Mouse (Mus musculus) neural tube, embryonic 14.5 days (tissue): Measurements from ENCODE around the gene Eng. TPM values are rescaled to one million over a fixed set of nuclear protein-coding genes. Genes with fewer than 3 reads are reported as not detected.
A peak's percentile ranks its signal among the peaks of the same experiment; 100 is the strongest.

Source experiments
- ATAC-seq: fragments of 200-750 bp; cut with Nextera tagmentation; 2 replicates; pipeline ENCODE4 v1.8.0; 2017; ENCODE audit warnings: low read depth, mild to moderate bottlenecking, moderate TSS enrichment, moderate library complexity
- H3K27ac ChIP-seq: fragments of 300-500 bp; sonication (generic); 2 replicates; pipeline ENCODE4 v1.5.1; 2014; ENCODE audit warnings: low read depth, mild to moderate bottlenecking, control low read depth, low read length, moderate library complexity, mixed read lengths
- H3K27me3 ChIP-seq: fragments of 300-500 bp; sonication (generic); 2 replicates; pipeline ENCODE4 v1.6.1; 2014; ENCODE audit warnings: low read length; ENCODE audit not compliant: control insufficient read depth, insufficient read depth
- H3K36me3 ChIP-seq: fragments of 300-500 bp; sonication (generic); 2 replicates; pipeline ENCODE4 v1.6.1; 2014; ENCODE audit warnings: low read length, mixed read lengths; ENCODE audit not compliant: control insufficient read depth, insufficient read depth
- H3K4me1 ChIP-seq: fragments of 300-500 bp; sonication (generic); 2 replicates; pipeline ENCODE4 v1.6.1; 2014; ENCODE audit warnings: low read length; ENCODE audit not compliant: control insufficient read depth, insufficient read depth
- H3K4me2 ChIP-seq: fragments of 300-500 bp; sonication (generic); 2 replicates; pipeline ENCODE4 v1.6.1; 2014; ENCODE audit warnings: mild to moderate bottlenecking, low read depth, low read length, control low read depth
- H3K4me3 ChIP-seq: fragments of 300-500 bp; sonication (generic); 2 replicates; pipeline ENCODE4 v1.5.1; 2014; ENCODE audit warnings: low read depth, low read length, control low read depth, mixed read lengths
- H3K9ac ChIP-seq: fragments of 300-500 bp; sonication (generic); replicated peaks from 2 replicates; pipeline ENCODE4 v1.6.1; 2014; ENCODE audit warnings: low read depth, mild to moderate bottlenecking, control low read depth, low read length, mixed read lengths
- H3K9me3 ChIP-seq: fragments of 300-500 bp; sonication (generic); 2 replicates; pipeline ENCODE4 v1.6.1; 2016; ENCODE audit warnings: low read length; ENCODE audit not compliant: control insufficient read depth
- WGBS: fragments of 180-500 bp; shearing (Covaris S2); extraction: QIAGEN DNeasy Blood & Tissue Kit; methylation state at CpG from one replicate; pipeline ENCODE4 v1.1.7; 2014; 5-methylcytosine and 5-hydroxymethylcytosine counted together
- polyA plus RNA-seq: library from polyadenylated mRNA; unstranded; fragments of >200 nt; fragmentation: Nextera tagmentation; extraction: Ambion mirVana; gene quantifications from 2 replicates; pipeline ENCODE4 v1.2.1, GENCODE M21; 2014

Eng gene
- polyA plus RNA-seq, 1 experiment from 2014 or later = 13.0 TPM

- no peaks in the 10 kb centered on the region for H3K27me3 ChIP-seq
- H3K4me3 ChIP-seq = no peak overlapping the region
- H3K9me3 ChIP-seq = no peaks in the 10 kb centered on the region
- peaks cover 14% of the 10 kb centered on the region; the same call in 1 of the 2 replicates for H3K36me3 ChIP-seq
- 18% methylated on average over 5 of the region's 5 CpGs for WGBS
- ATAC-seq = no peak
- peaks cover 6% of the 10 kb centered on the region for H3K4me1 ChIP-seq
- H3K4me2 ChIP-seq = no peak overlapping the region
- H3K27ac ChIP-seq = no peak overlapping the region
- no peak overlapping the region for H3K9ac ChIP-seq
These were observed 43.0 kb downstream of the Eng start for GRCm38 (mm10) chr2:32689420-32689819.

GRCm38 (mm10) chr2:32691041-32691440 lies 44.6 kb downstream of the Eng start:
- no peaks in the 10 kb centered on the region for H3K27me3 ChIP-seq
- ATAC-seq = no peak
- no peak overlapping the region for H3K9ac ChIP-seq
- H3K9me3 ChIP-seq = no peaks in the 10 kb centered on the region
- peaks cover 8% of the 10 kb centered on the region; the same call in 1 of the 2 replicates for H3K36me3 ChIP-seq
- H3K4me2 ChIP-seq = no peak overlapping the region
- no peak overlapping the region for H3K4me3 ChIP-seq
- 85% methylated on average over 11 of the region's 11 CpGs for WGBS
- peaks cover 6% of the 10 kb centered on the region for H3K4me1 ChIP-seq
- H3K27ac ChIP-seq = no peak overlapping the region

- Histone ChIP-seq H3K27me3 (no peaks in the 10 kb centered on the region), H3K4me3 (no peak overlapping the region), H3K36me3 (peaks cover 4% of the 10 kb centered on the region; the same call in 1 of the 2 replicates), H3K4me1 (peaks cover 6% of the 10 kb centered on the region), H3K9me3 (no peaks in the 10 kb centered on the region), H3K9ac (no peak overlapping the region), H3K27ac (no peak overlapping the region), H3K4me2 (peak overlapping the region; percentile 87; the same call in 1 of the 2 replicates)
- no peak for ATAC-seq
- 95% methylated on average over 14 of the region's 14 CpGs for WGBS
These were observed 46.1 kb downstream of the Eng start for GRCm38 (mm10) chr2:32692496-32692895.

- H3K4me1 ChIP-seq = peaks cover 6% of the 10 kb centered on the region
- H3K9me3 ChIP-seq = no peaks in the 10 kb centered on the region
- H3K9ac ChIP-seq = peak overlapping the region; percentile 85
- peak overlapping the region; percentile 87 for H3K4me2 ChIP-seq
- WGBS = 14% methylated on average over 7 of the region's 7 CpGs
- H3K27ac ChIP-seq = no peak overlapping the region; the same call in 1 of the 2 replicates
- no peak for ATAC-seq
- no peaks in the 10 kb centered on the region for H3K27me3 ChIP-seq
- peak overlapping the region; percentile 72 for H3K4me3 ChIP-seq
- no peaks in the 10 kb centered on the region for H3K36me3 ChIP-seq
These were observed 46.9 kb downstream of the Eng start for GRCm38 (mm10) chr2:32693282-32693681.

GRCm38 (mm10) chr2:32693823-32694411 lies 47.5 kb downstream of the Eng start:
- H3K4me2 ChIP-seq = peak overlapping the region; percentile 87
- peaks cover 6% of the 10 kb centered on the region for H3K4me1 ChIP-seq
- peak; percentile 99 for ATAC-seq
- peak overlapping the region; percentile 72 for H3K4me3 ChIP-seq
- H3K9me3 ChIP-seq = no peaks in the 10 kb centered on the region
- peak overlapping the region; percentile 85 for H3K9ac ChIP-seq
- peak overlapping the region; percentile 80 for H3K27ac ChIP-seq
- H3K36me3 ChIP-seq = no peaks in the 10 kb centered on the region
- WGBS = under 1% methylated on average over 49 of the region's 51 CpGs
- no peaks in the 10 kb centered on the region for H3K27me3 ChIP-seq

- ATAC-seq = no peak; the same call in 1 of the 2 replicates
- H3K27ac ChIP-seq = 0 out of 2 replicates have a peak overlapping the region, but pooled peaks have one; percentile 10
- H3K36me3 ChIP-seq = no peaks in the 10 kb centered on the region
- H3K9ac ChIP-seq = 0 out of 2 replicates have a peak overlapping the region, but pooled peaks have one; percentile 85
- WGBS = 90% methylated on average over 12 of the region's 12 CpGs
- H3K27me3 ChIP-seq = no peaks in the 10 kb centered on the region
- H3K4me1 ChIP-seq = peaks cover 6% of the 10 kb centered on the region
- peak overlapping the region; percentile 87 for H3K4me2 ChIP-seq
- H3K4me3 ChIP-seq = peak overlapping the region; percentile 72
- H3K9me3 ChIP-seq = no peaks in the 10 kb centered on the region
These were observed 48.3 kb downstream of the Eng start for GRCm38 (mm10) chr2:32694691-32695090.

GRCm38 (mm10) chr2:32699680-32700079 lies 53.3 kb downstream of the Eng start:
- no peak overlapping the region for H3K4me3 ChIP-seq
- peaks cover 15% of the 10 kb centered on the region for H3K36me3 ChIP-seq
- H3K27me3 ChIP-seq = no peaks in the 10 kb centered on the region
- ATAC-seq = no peak
- H3K9me3 ChIP-seq = no peaks in the 10 kb centered on the region
- 77% methylated on average over 6 of the region's 6 CpGs for WGBS
- H3K9ac ChIP-seq = no peak overlapping the region
- H3K4me1 ChIP-seq = no peaks in the 10 kb centered on the region
- no peak overlapping the region for H3K4me2 ChIP-seq
- no peak overlapping the region for H3K27ac ChIP-seq

GRCm38 (mm10) chr2:32700966-32701743 lies 54.8 kb downstream of the Eng start:
- H3K9ac ChIP-seq = no peak overlapping the region
- peaks cover 28% of the 10 kb centered on the region for H3K36me3 ChIP-seq
- H3K4me2 ChIP-seq = no peak overlapping the region
- H3K9me3 ChIP-seq = no peaks in the 10 kb centered on the region
- H3K27ac ChIP-seq = no peak overlapping the region
- no peak for ATAC-seq
- 88% methylated on average over 14 of the region's 14 CpGs for WGBS
- no peaks in the 10 kb centered on the region for H3K4me1 ChIP-seq
- no peaks in the 10 kb centered on the region for H3K27me3 ChIP-seq
- no peak overlapping the region for H3K4me3 ChIP-seq

GRCm38 (mm10) chr2:32703046-32703445 lies 56.7 kb downstream of the Eng start:
- no peak for ATAC-seq
- H3K9ac ChIP-seq = no peak overlapping the region
- H3K9me3 ChIP-seq = no peaks in the 10 kb centered on the region
- H3K4me3 ChIP-seq = no peak overlapping the region
- no peak overlapping the region for H3K27ac ChIP-seq
- WGBS = 95% methylated on average over 8 of the region's 8 CpGs
- H3K36me3 ChIP-seq = peaks cover 43% of the 10 kb centered on the region
- H3K4me2 ChIP-seq = no peak overlapping the region
- H3K4me1 ChIP-seq = no peaks in the 10 kb centered on the region
- H3K27me3 ChIP-seq = no peaks in the 10 kb centered on the region
